Mouse (Mus musculus): Measurements from ENCODE around the gene Trim43a.

GRCm38 (mm10) chr9:88534093-88534492 is 46.6 kb upstream of the Trim43a start:
- TF ChIP-seq GATA1 (IDR thresholded peaks at IDR 0.05; ENCODE audit: borderline replicate concordance, low read length) (no peak), CTCF (IDR thresholded peaks at IDR 0.05; ENCODE audit: low read depth, low read length) (no peak), GATA2 (IDR thresholded peaks at IDR 0.05; ENCODE audit: borderline replicate concordance, low read depth, low read length) (no peak), POLR2AphosphoS5 (IDR thresholded peaks at IDR 0.05; ENCODE audit: insufficient replicate concordance, low read depth, low read length) (no peak), TAL1 (conservative IDR thresholded peaks at IDR 0.05; ENCODE audit: low read depth, low read length) (no peak)

Data from G1E (cell line).